Mouse (Mus musculus): ENCODE results near the gene Coro1c. TPM values are rescaled to one million over a fixed set of nuclear protein-coding genes. Genes with fewer than 3 reads are reported as not detected.

Gene Coro1c
- 130 and 135 TPM in 2 replicates for polyA plus RNA-seq (2014; fragmentation: Nextera tagmentation; extraction: Ambion mirVana)

DNA sequence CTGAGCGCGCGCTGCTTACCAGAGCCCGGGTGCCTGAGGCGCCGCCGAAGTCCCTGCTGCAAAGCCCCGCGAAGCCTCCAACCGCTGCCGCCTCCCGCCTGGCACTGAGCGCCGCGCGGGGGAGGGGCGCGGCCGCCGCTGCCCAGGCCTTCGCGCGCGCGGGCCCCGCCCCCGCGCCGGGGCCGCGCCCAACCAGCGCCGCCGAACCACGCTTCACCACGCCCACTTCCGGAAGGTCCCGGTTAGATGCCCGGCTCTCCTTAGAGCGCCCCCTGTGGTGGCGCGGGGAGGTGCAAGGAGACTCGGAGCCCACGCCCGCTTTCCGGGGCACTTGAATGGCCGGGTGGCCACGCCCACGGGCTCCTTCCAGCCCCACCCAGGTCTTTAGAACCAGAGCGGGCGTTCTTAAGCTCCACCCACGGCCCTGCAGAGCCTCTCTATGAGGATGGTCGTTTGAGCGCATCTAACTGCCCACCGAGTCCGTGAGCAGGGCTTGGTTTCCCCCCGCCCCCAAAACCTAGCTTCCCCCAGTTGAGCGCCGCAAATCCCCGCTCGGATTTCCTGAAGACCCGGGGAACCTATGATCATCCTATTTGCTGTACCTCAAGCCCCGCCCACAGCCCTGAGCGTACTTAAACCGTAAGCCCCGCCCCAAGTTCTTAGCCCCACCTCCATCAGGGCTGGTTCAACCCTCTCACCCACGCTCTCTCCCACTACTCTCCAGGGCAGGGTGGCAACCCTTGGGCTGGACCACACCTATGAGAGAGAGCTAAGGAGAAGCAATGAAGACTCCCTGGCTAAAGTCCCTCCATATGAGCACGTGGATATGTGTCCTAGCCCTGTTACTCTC, at the start of gene Coro1c:
TSS of gene Coro1c (minus strand) at position 167 of the 850 bp plus-strand sequence.
- peak within 1 kb of the TSS; percentile 96 for H3K4me3 ChIP-seq (ENCODE audit: low read depth, low read length)
- peak within 1 kb of the TSS; percentile 74 for H3K9ac ChIP-seq (replicated peaks; ENCODE audit: low read length)
- no peaks in the 10 kb centered on the region for H3K27me3 ChIP-seq (ENCODE audit: control insufficient read depth, insufficient read depth, low read length)
- H3K36me3 ChIP-seq (replicated peaks; ENCODE audit: control insufficient read depth, insufficient read depth, low read depth, low read length), result no peaks in the 10 kb centered on the region
- peaks cover 8% of the 10 kb centered on the region for H3K4me1 ChIP-seq (ENCODE audit: control insufficient read depth, insufficient read depth, low read length)
- H3K9me3 ChIP-seq (replicated peaks; ENCODE audit: control insufficient read depth, low read length), result no peaks in the 10 kb centered on the region
- DNase-seq (ENCODE audit: low spot score), result peak; percentile 99
- under 1% methylated on average over 68 of the region's 68 CpGs for WGBS
- H3K27ac ChIP-seq (replicated peaks; ENCODE audit: low read depth, low read length), result peak within 1 kb of the TSS; percentile 80
- peak within 1 kb of the TSS; percentile 88 for H3K4me2 ChIP-seq (ENCODE audit: low read depth, low read length)
- ATAC-seq (replicated peaks; ENCODE audit: insufficient number of reproducible peaks, low FRiP score, low TSS enrichment, low read depth), result peak; percentile 82

DNA sequence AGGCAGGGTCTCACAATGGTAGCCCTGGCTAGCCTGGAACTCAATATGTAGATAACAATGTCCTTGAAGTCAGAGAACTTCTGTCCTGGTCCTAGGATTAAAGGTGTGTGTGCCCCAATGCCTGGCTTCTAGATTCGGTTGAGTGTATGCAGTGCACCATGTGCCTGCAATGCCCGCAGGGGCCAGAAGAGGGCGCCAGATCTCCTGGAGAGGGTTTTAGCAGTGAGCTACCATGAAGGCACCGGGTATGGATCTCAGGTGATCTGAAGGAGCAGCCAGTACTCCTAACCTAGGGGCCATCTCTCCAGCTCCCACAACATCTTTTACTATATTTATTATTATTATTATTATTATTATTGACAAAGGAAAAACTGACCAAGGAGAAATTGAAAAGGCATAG, 48.0 kb upstream of the Coro1c start:
- Histone ChIP-seq H3K9me3 (replicated peaks; ENCODE audit: control insufficient read depth, low read length) (no peaks in the 10 kb centered on the region), H3K9ac (replicated peaks; ENCODE audit: low read length) (no peak overlapping the region), H3K36me3 (replicated peaks; ENCODE audit: control insufficient read depth, insufficient read depth, low read depth, low read length) (peaks cover 3% of the 10 kb centered on the region; the same call in 1 of the 2 replicates), H3K27me3 (ENCODE audit: control insufficient read depth, insufficient read depth, low read length) (no peaks in the 10 kb centered on the region), H3K27ac (replicated peaks; ENCODE audit: low read depth, low read length) (no peak overlapping the region), H3K4me2 (ENCODE audit: low read depth, low read length) (no peak overlapping the region), H3K4me3 (ENCODE audit: low read depth, low read length) (no peak overlapping the region), H3K4me1 (ENCODE audit: control insufficient read depth, insufficient read depth, low read length) (0 out of 2 replicates have a peak, but pooled peaks cover 2% of the 10 kb centered on the region)
- DNase-seq (ENCODE audit: low spot score) (peak; percentile 88), ATAC-seq (replicated peaks; ENCODE audit: insufficient number of reproducible peaks, low FRiP score, low TSS enrichment, low read depth) (no peak)
- 10% methylated on average over 4 of the region's 4 CpGs for WGBS

DNA sequence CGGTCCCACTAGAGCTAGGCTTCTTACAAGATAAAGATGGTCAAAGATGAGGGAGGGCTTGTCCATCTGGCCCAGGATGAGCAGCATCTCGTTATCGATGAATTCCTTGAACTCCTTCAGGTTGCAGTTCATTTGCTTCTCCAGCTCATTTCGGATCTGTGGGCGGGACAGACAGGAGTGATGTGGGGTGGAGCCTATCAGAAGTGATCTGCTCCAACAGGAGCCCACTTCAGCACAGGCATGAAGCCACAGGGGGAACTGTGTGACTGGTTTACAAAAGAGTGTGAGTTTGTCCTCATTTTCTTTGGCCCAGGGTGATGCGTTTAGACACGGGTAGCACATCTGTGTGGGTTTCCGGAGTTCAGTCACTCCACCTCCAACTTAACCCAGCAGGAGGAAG, 47.1 kb upstream of the Coro1c start:
- DNase-seq (ENCODE audit: low spot score) (no peak), ATAC-seq (replicated peaks; ENCODE audit: insufficient number of reproducible peaks, low FRiP score, low TSS enrichment, low read depth) (no peak)
- Histone ChIP-seq H3K4me3 (ENCODE audit: low read depth, low read length) (no peak overlapping the region), H3K9me3 (replicated peaks; ENCODE audit: control insufficient read depth, low read length) (no peaks in the 10 kb centered on the region), H3K4me1 (ENCODE audit: control insufficient read depth, insufficient read depth, low read length) (0 out of 2 replicates have a peak, but pooled peaks cover 2% of the 10 kb centered on the region), H3K36me3 (replicated peaks; ENCODE audit: control insufficient read depth, insufficient read depth, low read depth, low read length) (peaks cover 3% of the 10 kb centered on the region; the same call in 1 of the 2 replicates), H3K4me2 (ENCODE audit: low read depth, low read length) (no peak overlapping the region), H3K9ac (replicated peaks; ENCODE audit: low read length) (no peak overlapping the region), H3K27ac (replicated peaks; ENCODE audit: low read depth, low read length) (no peak overlapping the region), H3K27me3 (ENCODE audit: control insufficient read depth, insufficient read depth, low read length) (no peaks in the 10 kb centered on the region)
- WGBS, result 90% methylated on average over 8 of the region's 8 CpGs

DNA sequence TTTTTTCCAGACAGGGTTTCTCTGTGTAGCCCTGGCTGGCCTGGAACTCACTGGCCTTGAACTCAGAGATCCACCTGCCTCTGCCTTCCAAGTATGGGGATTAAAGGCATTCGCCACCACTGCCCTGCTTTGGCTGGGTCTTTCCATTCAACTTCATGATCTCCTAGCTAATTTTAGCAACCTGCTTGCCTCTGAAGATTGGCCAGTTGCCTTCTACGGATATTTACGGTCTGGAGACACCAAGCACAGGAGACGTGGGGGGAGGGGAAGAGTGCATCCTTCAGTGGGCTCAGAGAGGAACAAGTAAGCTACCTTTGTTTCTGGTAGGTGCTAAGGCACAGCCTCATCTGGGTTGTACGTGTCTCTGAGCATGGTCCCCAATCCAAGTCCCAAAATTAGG, 46.7 kb upstream of the Coro1c start:
- Histone ChIP-seq H3K9ac (replicated peaks; ENCODE audit: low read length) (no peak overlapping the region), H3K4me1 (ENCODE audit: control insufficient read depth, insufficient read depth, low read length) (0 out of 2 replicates have a peak, but pooled peaks cover 2% of the 10 kb centered on the region), H3K27me3 (ENCODE audit: control insufficient read depth, insufficient read depth, low read length) (no peaks in the 10 kb centered on the region), H3K4me2 (ENCODE audit: low read depth, low read length) (no peak overlapping the region), H3K9me3 (replicated peaks; ENCODE audit: control insufficient read depth, low read length) (no peaks in the 10 kb centered on the region), H3K4me3 (ENCODE audit: low read depth, low read length) (no peak overlapping the region), H3K36me3 (replicated peaks; ENCODE audit: control insufficient read depth, insufficient read depth, low read depth, low read length) (peaks cover 3% of the 10 kb centered on the region), H3K27ac (replicated peaks; ENCODE audit: low read depth, low read length) (no peak overlapping the region)
- ATAC-seq (replicated peaks; ENCODE audit: insufficient number of reproducible peaks, low FRiP score, low TSS enrichment, low read depth) (no peak), DNase-seq (ENCODE audit: low spot score) (no peak)
- 91% methylated on average over 5 of the region's 5 CpGs for WGBS

DNA sequence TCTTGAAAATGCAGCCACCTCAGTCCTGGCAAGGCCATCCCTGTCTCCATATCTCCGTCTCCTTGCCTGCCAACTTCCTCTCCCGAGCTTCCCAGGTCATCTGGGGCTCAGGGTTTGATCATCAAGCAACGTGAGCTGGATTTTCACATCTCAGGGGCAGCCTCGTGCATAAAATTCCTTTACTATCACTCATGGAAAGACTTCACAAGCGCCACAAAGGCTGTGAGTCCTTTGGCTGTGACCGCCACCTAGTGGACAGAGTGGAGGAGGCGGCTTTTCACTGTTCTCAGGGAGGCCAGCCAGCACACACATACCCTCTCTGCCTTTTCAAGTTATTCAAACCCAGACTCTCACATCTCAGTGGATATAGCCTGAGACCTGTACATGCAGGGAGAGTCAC, 45.9 kb upstream of the Coro1c start:
- Histone ChIP-seq H3K27me3 (ENCODE audit: control insufficient read depth, insufficient read depth, low read length) (no peaks in the 10 kb centered on the region), H3K4me1 (ENCODE audit: control insufficient read depth, insufficient read depth, low read length) (0 out of 2 replicates have a peak, but pooled peaks cover 2% of the 10 kb centered on the region), H3K9ac (replicated peaks; ENCODE audit: low read length) (no peak overlapping the region), H3K9me3 (replicated peaks; ENCODE audit: control insufficient read depth, low read length) (no peaks in the 10 kb centered on the region), H3K4me3 (ENCODE audit: low read depth, low read length) (no peak overlapping the region), H3K4me2 (ENCODE audit: low read depth, low read length) (no peak overlapping the region), H3K27ac (replicated peaks; ENCODE audit: low read depth, low read length) (no peak overlapping the region), H3K36me3 (replicated peaks; ENCODE audit: control insufficient read depth, insufficient read depth, low read depth, low read length) (peaks cover 3% of the 10 kb centered on the region)
- WGBS, result 14% methylated on average over 7 of the region's 7 CpGs
- ATAC-seq (replicated peaks; ENCODE audit: insufficient number of reproducible peaks, low FRiP score, low TSS enrichment, low read depth), result no peak
- peak; percentile 91 for DNase-seq (ENCODE audit: low spot score)

DNA sequence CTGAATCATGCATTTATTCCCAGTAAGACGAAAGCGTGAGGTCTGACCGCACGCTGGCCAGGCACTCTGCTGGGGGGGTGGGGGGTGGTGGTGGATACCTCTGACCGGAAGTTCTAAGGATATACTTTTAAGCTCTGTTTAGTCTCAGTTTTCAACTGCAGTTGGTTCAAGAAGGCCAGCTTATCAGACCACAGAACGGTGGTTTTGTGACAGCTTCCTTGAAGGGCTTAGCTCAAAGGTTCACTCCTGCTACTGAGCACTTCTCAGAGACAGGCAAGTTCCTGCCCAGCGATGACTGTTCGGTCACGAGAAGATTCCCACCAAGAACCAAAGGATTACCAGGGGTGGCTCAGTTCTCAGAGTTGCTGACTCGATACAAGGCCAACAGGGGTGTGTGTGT, 44.0 kb upstream of the Coro1c start:
- Histone ChIP-seq H3K9ac (replicated peaks; ENCODE audit: low read length) (no peak overlapping the region), H3K4me1 (ENCODE audit: control insufficient read depth, insufficient read depth, low read length) (no peaks in the 10 kb centered on the region), H3K36me3 (replicated peaks; ENCODE audit: control insufficient read depth, insufficient read depth, low read depth, low read length) (peaks cover 3% of the 10 kb centered on the region), H3K4me2 (ENCODE audit: low read depth, low read length) (no peak overlapping the region), H3K4me3 (ENCODE audit: low read depth, low read length) (no peak overlapping the region), H3K27ac (replicated peaks; ENCODE audit: low read depth, low read length) (no peak overlapping the region), H3K27me3 (ENCODE audit: control insufficient read depth, insufficient read depth, low read length) (no peaks in the 10 kb centered on the region), H3K9me3 (replicated peaks; ENCODE audit: control insufficient read depth, low read length) (no peaks in the 10 kb centered on the region)
- ATAC-seq (replicated peaks; ENCODE audit: insufficient number of reproducible peaks, low FRiP score, low TSS enrichment, low read depth), result no peak
- WGBS, result 89% methylated on average over 10 of the region's 10 CpGs
- no peak for DNase-seq (ENCODE audit: low spot score)

DNA sequence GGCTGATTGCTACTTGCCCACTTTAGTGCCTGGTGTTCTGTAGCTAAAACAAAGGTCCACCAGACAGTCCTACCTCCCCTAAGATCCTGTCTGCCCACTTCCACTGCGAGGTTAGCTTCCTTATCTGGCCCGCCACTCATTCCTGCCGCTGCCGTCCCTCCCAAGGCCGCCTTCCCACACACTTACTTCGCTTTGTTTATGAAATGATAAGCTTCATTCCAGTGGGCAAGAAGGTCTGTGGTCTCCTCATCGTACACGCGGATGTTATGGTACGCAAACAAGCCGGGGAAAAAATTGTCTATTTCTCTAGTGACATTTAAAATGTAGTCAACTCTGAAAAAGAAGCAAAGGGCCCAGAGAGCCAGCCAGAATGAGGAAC, 43.1 kb upstream of the Coro1c start:
- 92% methylated on average over 11 of the region's 11 CpGs for WGBS
- DNase-seq (ENCODE audit: low spot score) (no peak), ATAC-seq (replicated peaks; ENCODE audit: insufficient number of reproducible peaks, low FRiP score, low TSS enrichment, low read depth) (no peak)
- Histone ChIP-seq H3K9ac (replicated peaks; ENCODE audit: low read length) (no peak overlapping the region), H3K27me3 (ENCODE audit: control insufficient read depth, insufficient read depth, low read length) (no peaks in the 10 kb centered on the region), H3K27ac (replicated peaks; ENCODE audit: low read depth, low read length) (no peak overlapping the region), H3K4me3 (ENCODE audit: low read depth, low read length) (no peak overlapping the region), H3K4me1 (ENCODE audit: control insufficient read depth, insufficient read depth, low read length) (no peaks in the 10 kb centered on the region), H3K4me2 (ENCODE audit: low read depth, low read length) (no peak overlapping the region), H3K9me3 (replicated peaks; ENCODE audit: control insufficient read depth, low read length) (no peaks in the 10 kb centered on the region), H3K36me3 (replicated peaks; ENCODE audit: control insufficient read depth, insufficient read depth, low read depth, low read length) (peaks cover 3% of the 10 kb centered on the region)
